Mouse (Mus musculus): ENCODE data around the gene Smarcd1. TPM values are rescaled to one million over a fixed set of nuclear protein-coding genes. Genes with fewer than 3 reads are reported as not detected.

Smarcd1 gene
- polyA plus RNA-seq (2015; fragmentation: Nextera tagmentation; extraction: Ambion mirVana), result 23.5 and 34.0 TPM in 2 replicates

GRCm38 (mm10) chr15:99701999-99702900 lies at the start of gene Smarcd1:
Gene Smarcd1 (plus strand): TSS chr15:99702129.
- peak; percentile 86 for ATAC-seq
- Histone ChIP-seq H3K4me1 (replicated peaks) (peaks cover 43% of the 10 kb centered on the region), H3K27me3 (replicated peaks) (no peaks in the 10 kb centered on the region), H3K9ac (peak within 1 kb of the TSS; percentile 98), H3K36me3 (0 out of 2 replicates have a peak, but pooled peaks cover 7% of the 10 kb centered on the region), H3K27ac (peak within 1 kb of the TSS; percentile 97), H3K4me2 (replicated peaks) (peak within 1 kb of the TSS; percentile 72), H3K9me3 (no peaks in the 10 kb centered on the region), H3K4me3 (replicated peaks) (peak within 1 kb of the TSS; percentile 89)
- WGBS, result under 1% methylated on average over 60 of the region's 71 CpGs

GRCm38 (mm10) chr15:99653291-99653690 lies 48.6 kb upstream of the Smarcd1 start:
- Histone ChIP-seq H3K4me2 (replicated peaks) (peak overlapping the region; percentile 45), H3K27ac (no peak overlapping the region), H3K4me3 (replicated peaks) (no peak overlapping the region), H3K9ac (no peak overlapping the region), H3K4me1 (replicated peaks) (peaks cover 26% of the 10 kb centered on the region), H3K27me3 (replicated peaks) (peaks cover 12% of the 10 kb centered on the region; the same call in 1 of the 2 replicates), H3K9me3 (no peaks in the 10 kb centered on the region), H3K36me3 (no peaks in the 10 kb centered on the region)
- 8% methylated on average over 8 of the region's 8 CpGs for WGBS
- no peak for ATAC-seq

GRCm38 (mm10) chr15:99653876-99654275 lies 48.1 kb upstream of the Smarcd1 start:
- Histone ChIP-seq H3K9me3 (no peaks in the 10 kb centered on the region), H3K9ac (no peak overlapping the region), H3K4me3 (replicated peaks) (no peak overlapping the region), H3K36me3 (no peaks in the 10 kb centered on the region), H3K4me1 (replicated peaks) (peaks cover 24% of the 10 kb centered on the region), H3K27ac (no peak overlapping the region), H3K27me3 (replicated peaks) (peaks cover 12% of the 10 kb centered on the region; the same call in 1 of the 2 replicates), H3K4me2 (replicated peaks) (peak overlapping the region; percentile 45)
- WGBS, result 9% methylated on average over 21 of the region's 21 CpGs
- ATAC-seq, result no peak

DNA sequence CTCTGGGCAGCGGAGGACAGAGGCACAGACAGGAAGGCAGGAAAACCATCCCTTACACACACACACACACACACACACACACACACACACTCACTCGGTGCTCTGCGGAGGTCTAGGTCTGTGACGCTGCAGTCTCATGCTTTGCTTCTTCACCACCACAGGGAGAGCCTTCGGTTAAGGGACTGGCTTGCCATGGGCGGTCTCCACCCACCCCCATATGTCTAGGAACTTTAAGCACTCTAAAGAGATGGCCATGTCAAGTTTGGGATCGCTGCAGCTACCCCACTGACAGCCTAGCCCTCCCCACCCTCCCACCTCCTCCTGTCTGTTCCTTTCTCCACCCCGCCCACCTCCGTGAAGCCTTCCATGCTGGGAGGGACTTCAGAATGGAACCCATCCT lies 46.0 kb upstream of the Smarcd1 start:
- peaks cover 10% of the 10 kb centered on the region; the same call in 1 of the 2 replicates for H3K4me1 ChIP-seq (replicated peaks)
- no peak overlapping the region for H3K4me2 ChIP-seq (replicated peaks)
- H3K9ac ChIP-seq, result no peak overlapping the region
- WGBS, result 47% methylated on average over 9 of the region's 9 CpGs
- no peak overlapping the region for H3K4me3 ChIP-seq (replicated peaks)
- H3K27me3 ChIP-seq (replicated peaks), result peaks cover 12% of the 10 kb centered on the region; the same call in 1 of the 2 replicates
- H3K9me3 ChIP-seq, result no peaks in the 10 kb centered on the region
- H3K27ac ChIP-seq, result no peak overlapping the region
- H3K36me3 ChIP-seq, result no peaks in the 10 kb centered on the region
- ATAC-seq, result no peak

GRCm38 (mm10) chr15:99658437-99658836 lies 43.5 kb upstream of the Smarcd1 start:
- WGBS, result 57% methylated on average over 2 of the region's 2 CpGs
- no peak for ATAC-seq
- no peak overlapping the region for H3K9ac ChIP-seq
- H3K4me2 ChIP-seq (replicated peaks), result no peak overlapping the region
- no peak overlapping the region for H3K4me3 ChIP-seq (replicated peaks)
- no peaks in the 10 kb centered on the region for H3K36me3 ChIP-seq
- peaks cover 7% of the 10 kb centered on the region; the same call in 1 of the 2 replicates for H3K4me1 ChIP-seq (replicated peaks)
- H3K27me3 ChIP-seq (replicated peaks), result peaks cover 15% of the 10 kb centered on the region; the same call in 1 of the 2 replicates
- no peaks in the 10 kb centered on the region for H3K9me3 ChIP-seq
- H3K27ac ChIP-seq, result no peak overlapping the region

GRCm38 (mm10) chr15:99661121-99661830 lies 40.7 kb upstream of the Smarcd1 start:
- Histone ChIP-seq H3K27me3 (replicated peaks) (peaks cover 15% of the 10 kb centered on the region), H3K4me3 (replicated peaks) (no peak overlapping the region), H3K27ac (no peak overlapping the region), H3K9me3 (no peaks in the 10 kb centered on the region), H3K36me3 (no peaks in the 10 kb centered on the region), H3K4me1 (replicated peaks) (peaks cover 16% of the 10 kb centered on the region), H3K9ac (no peak overlapping the region), H3K4me2 (replicated peaks) (no peak overlapping the region)
- 94% methylated on average over 15 of the region's 15 CpGs for WGBS
- no peak for ATAC-seq

GRCm38 (mm10) chr15:99662371-99662770 lies 39.6 kb upstream of the Smarcd1 start:
- Histone ChIP-seq H3K27ac (no peak overlapping the region), H3K36me3 (no peaks in the 10 kb centered on the region), H3K9ac (no peak overlapping the region), H3K27me3 (replicated peaks) (peaks cover 21% of the 10 kb centered on the region), H3K4me3 (replicated peaks) (no peak overlapping the region), H3K4me1 (replicated peaks) (peaks cover 16% of the 10 kb centered on the region), H3K4me2 (replicated peaks) (no peak overlapping the region), H3K9me3 (no peaks in the 10 kb centered on the region)
- 48% methylated on average over 7 of the region's 7 CpGs for WGBS
- ATAC-seq, result no peak

GRCm38 (mm10) chr15:99663964-99664599 lies 37.8 kb upstream of the Smarcd1 start:
- 0 out of 2 replicates have a peak overlapping the region, but pooled peaks have one; percentile 18 for H3K27ac ChIP-seq
- no peaks in the 10 kb centered on the region for H3K36me3 ChIP-seq
- WGBS, result 2% methylated on average over 17 of the region's 17 CpGs
- peak overlapping the region; percentile 88 for H3K4me2 ChIP-seq (replicated peaks)
- H3K9me3 ChIP-seq, result no peaks in the 10 kb centered on the region
- H3K4me1 ChIP-seq (replicated peaks), result peaks cover 19% of the 10 kb centered on the region
- ATAC-seq, result peak; percentile 30; the same call in 1 of the 2 replicates
- H3K27me3 ChIP-seq (replicated peaks), result peaks cover 22% of the 10 kb centered on the region
- peak overlapping the region; percentile 38 for H3K4me3 ChIP-seq (replicated peaks)
- peak overlapping the region; percentile 18 for H3K9ac ChIP-seq

DNA sequence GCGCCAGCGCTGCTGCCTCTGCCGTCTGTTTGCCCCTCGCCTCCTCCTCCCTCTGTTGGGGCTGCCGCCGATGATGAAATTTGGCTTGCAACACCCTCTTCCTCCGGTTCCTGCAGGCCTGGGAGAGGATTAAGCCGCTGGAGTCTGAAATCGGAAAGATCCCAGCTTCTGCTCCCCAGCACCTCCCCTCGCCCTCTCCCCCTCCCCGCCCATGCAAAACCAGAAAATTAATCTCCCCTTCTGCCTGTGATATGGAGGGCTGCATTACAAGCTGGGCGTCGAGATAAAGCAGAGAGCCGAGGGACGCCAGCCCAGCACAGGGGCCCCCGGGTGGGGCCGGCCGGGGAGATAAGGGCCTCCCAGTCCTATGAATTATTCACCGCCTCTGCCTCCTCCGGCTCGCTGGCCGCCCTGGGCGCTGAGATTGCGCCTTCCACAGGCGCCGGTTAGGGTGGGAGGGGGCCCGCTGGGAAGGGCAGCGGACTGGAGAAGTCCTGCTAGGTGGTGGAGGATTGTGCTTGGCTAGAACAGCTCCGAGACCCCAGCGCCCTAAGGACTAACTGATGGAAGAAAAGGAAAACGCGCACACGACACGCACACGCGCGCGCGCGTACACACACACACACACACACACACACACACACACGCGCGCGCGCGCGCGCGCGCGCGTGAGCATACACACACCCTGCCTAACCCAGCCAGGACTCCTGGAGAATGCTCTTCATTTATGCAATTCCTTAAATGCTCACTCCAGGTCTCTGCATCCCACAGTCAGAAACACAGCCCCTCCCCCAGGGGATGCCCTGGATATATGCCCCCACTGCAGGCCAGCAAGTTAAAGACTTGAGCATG lies 37.1 kb upstream of the Smarcd1 start:
- Histone ChIP-seq H3K27ac (peak overlapping the region; percentile 18; the same call in 1 of the 2 replicates), H3K9ac (peak overlapping the region; percentile 18), H3K9me3 (no peaks in the 10 kb centered on the region), H3K36me3 (no peaks in the 10 kb centered on the region), H3K4me1 (replicated peaks) (peaks cover 19% of the 10 kb centered on the region), H3K4me3 (replicated peaks) (peak overlapping the region; percentile 38), H3K27me3 (replicated peaks) (peaks cover 29% of the 10 kb centered on the region), H3K4me2 (replicated peaks) (peak overlapping the region; percentile 88)
- WGBS, result under 1% methylated on average over 52 of the region's 52 CpGs
- ATAC-seq, result peak; percentile 93

- H3K9me3 ChIP-seq, result no peaks in the 10 kb centered on the region
- no peak overlapping the region for H3K4me3 ChIP-seq (replicated peaks)
- WGBS, result 98% methylated on average over 2 of the region's 2 CpGs
- H3K27me3 ChIP-seq (replicated peaks), result peaks cover 48% of the 10 kb centered on the region
- H3K9ac ChIP-seq, result no peak overlapping the region
- no peaks in the 10 kb centered on the region for H3K36me3 ChIP-seq
- no peak overlapping the region for H3K4me2 ChIP-seq (replicated peaks)
- peaks cover 31% of the 10 kb centered on the region for H3K4me1 ChIP-seq (replicated peaks)
- ATAC-seq, result no peak
- no peak overlapping the region for H3K27ac ChIP-seq
Observed at GRCm38 (mm10) chr15:99667544-99667943, 34.4 kb upstream of the Smarcd1 start.

- Histone ChIP-seq H3K4me1 (replicated peaks) (peaks cover 30% of the 10 kb centered on the region), H3K9ac (no peak overlapping the region), H3K9me3 (no peaks in the 10 kb centered on the region), H3K27me3 (replicated peaks) (peaks cover 56% of the 10 kb centered on the region), H3K4me3 (replicated peaks) (no peak overlapping the region), H3K36me3 (no peaks in the 10 kb centered on the region), H3K4me2 (replicated peaks) (peak overlapping the region; percentile 5; the same call in 1 of the 2 replicates), H3K27ac (no peak overlapping the region)
- ATAC-seq, result 0 out of 2 replicates have a peak, but pooled peaks have one; percentile 15
- 2% methylated on average over 12 of the region's 12 CpGs for WGBS
Observed at GRCm38 (mm10) chr15:99668881-99669280, 33.0 kb upstream of the Smarcd1 start.
